Mouse (Mus musculus): ENCODE measurements around the gene Ear10. TPM values are rescaled to one million over a fixed set of nuclear protein-coding genes. Genes with fewer than 3 reads are reported as not detected.

Ear10 gene
- not detected for polyA plus RNA-seq (2015; fragmentation: Illumina TruSeq; extraction: RNeasy Lipid Tissue Mini Kit (QIAGEN cat#74804); ENCODE audit: low read depth, low replicate concordance)

GRCm38 (mm10) chr14:43923459-43923858, at the start of gene Ear10:
Gene Ear10, minus strand, starts transcription at chr14:43923559.

DNA sequence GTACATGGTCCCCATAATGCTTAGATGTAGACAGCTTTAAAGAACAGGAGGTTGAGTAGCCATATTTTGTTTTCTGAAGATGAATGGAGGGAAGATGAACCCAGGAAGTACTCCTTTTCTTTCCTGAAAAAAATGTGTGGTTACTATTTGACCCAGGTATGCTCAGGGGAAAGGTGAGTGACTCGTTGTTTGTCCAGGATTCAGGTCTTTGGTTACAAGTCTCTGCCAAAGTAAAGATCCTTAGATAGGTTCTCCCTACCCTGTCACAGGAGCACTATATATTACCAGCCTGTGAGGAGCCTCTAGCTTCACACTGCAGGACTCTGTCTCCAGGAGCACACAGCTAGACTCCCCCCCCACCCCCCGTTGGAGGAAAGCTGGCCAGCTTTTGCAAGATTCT, 33.4 kb upstream of the Ear10 start, which contains the start of gene Ang5:
Ang5 (plus strand) TSS at position 301 of the 400 bp plus-strand sequence.

GRCm38 (mm10) chr14:43924688-43925403, 1.5 kb upstream of the Ear10 start, which contains the start of gene Gm8113:
Gene Gm8113, plus strand, starts transcription at chr14:43925390.

GRCm38 (mm10) chr14:43875417-43875816, 47.9 kb downstream of the Ear10 start, which contains the start of gene Ear1:
Gene Ear1, minus strand, starts transcription at chr14:43875517.

Other genes starting within 250 kb of the Ear10 start
- gene Gm8165, start 246.4 kb downstream of the Ear10 start, polyA plus RNA-seq (2015; fragmentation: Illumina TruSeq; extraction: RNeasy Lipid Tissue Mini Kit (QIAGEN cat#74804); ENCODE audit: low read depth, low replicate concordance) = not detected
- gene Gm7324, start 225.7 kb downstream of the Ear10 start, polyA plus RNA-seq (2015; fragmentation: Illumina TruSeq; extraction: RNeasy Lipid Tissue Mini Kit (QIAGEN cat#74804); ENCODE audit: low read depth, low replicate concordance) = 0.55 TPM
- not detected for gene Gm16506, start 196.1 kb downstream of the Ear10 start, polyA plus RNA-seq (2015; fragmentation: Illumina TruSeq; extraction: RNeasy Lipid Tissue Mini Kit (QIAGEN cat#74804); ENCODE audit: low read depth, low replicate concordance)
- gene Gm6526, start 175.7 kb downstream of the Ear10 start, polyA plus RNA-seq (2015; fragmentation: Illumina TruSeq; extraction: RNeasy Lipid Tissue Mini Kit (QIAGEN cat#74804); ENCODE audit: low read depth, low replicate concordance) = not detected
- not detected for gene Gm8180, start 138.8 kb downstream of the Ear10 start, polyA plus RNA-seq (2015; fragmentation: Illumina TruSeq; extraction: RNeasy Lipid Tissue Mini Kit (QIAGEN cat#74804); ENCODE audit: low read depth, low replicate concordance)
- not detected for gene Ear1, start 48.0 kb downstream of the Ear10 start, polyA plus RNA-seq (2015; fragmentation: Illumina TruSeq; extraction: RNeasy Lipid Tissue Mini Kit (QIAGEN cat#74804); ENCODE audit: low read depth, low replicate concordance)
- 0.16 TPM for gene Gm8113, start 1.8 kb upstream of the Ear10 start, polyA plus RNA-seq (2015; fragmentation: Illumina TruSeq; extraction: RNeasy Lipid Tissue Mini Kit (QIAGEN cat#74804); ENCODE audit: low read depth, low replicate concordance)
- not detected for gene Ang5, start 33.5 kb upstream of the Ear10 start, polyA plus RNA-seq (2015; fragmentation: Illumina TruSeq; extraction: RNeasy Lipid Tissue Mini Kit (QIAGEN cat#74804); ENCODE audit: low read depth, low replicate concordance)
- gene Ang6, start 78.7 kb upstream of the Ear10 start, polyA plus RNA-seq (2015; fragmentation: Illumina TruSeq; extraction: RNeasy Lipid Tissue Mini Kit (QIAGEN cat#74804); ENCODE audit: low read depth, low replicate concordance) = not detected
- gene Ear2, start 179.1 kb upstream of the Ear10 start, polyA plus RNA-seq (2015; fragmentation: Illumina TruSeq; extraction: RNeasy Lipid Tissue Mini Kit (QIAGEN cat#74804); ENCODE audit: low read depth, low replicate concordance) = not detected
- gene Gm3327, start 200.3 kb upstream of the Ear10 start, polyA plus RNA-seq (2015; fragmentation: Illumina TruSeq; extraction: RNeasy Lipid Tissue Mini Kit (QIAGEN cat#74804); ENCODE audit: low read depth, low replicate concordance) = not detected

Measured in brain, adult 10 weeks (tissue).